Mouse (Mus musculus): Measurements from ENCODE around the gene Parvg. TPM values are rescaled to one million over a fixed set of nuclear protein-coding genes. Genes with fewer than 3 reads are reported as not detected.

Gene Parvg
- total and polyA plus RNA-seq, 3 experiments: 0.02 TPM; not detected in 2

DNA sequence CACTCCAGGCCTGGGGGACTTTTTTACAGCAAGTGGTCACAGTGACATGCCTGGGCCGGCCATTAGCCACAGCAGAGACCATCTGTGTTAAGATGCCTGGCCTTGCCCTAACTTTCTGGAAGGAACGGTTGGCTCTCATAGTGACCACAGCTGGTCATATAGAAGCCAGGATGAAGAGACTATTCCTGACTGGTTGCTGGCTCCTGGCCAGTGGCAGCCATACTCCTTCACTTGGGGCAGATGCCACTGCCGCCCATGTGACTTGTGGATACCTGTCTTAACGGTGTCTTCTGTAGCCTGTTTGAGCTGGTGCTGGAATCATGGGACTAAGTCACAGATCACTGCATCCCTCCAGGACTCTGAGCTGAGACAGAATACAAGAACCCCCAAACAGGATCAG lies 68.3 kb downstream of the Parvg start:
- no peak for ATAC-seq (ENCODE audit: extremely low read depth, insufficient number of reproducible peaks, low FRiP score, poor library complexity, severe bottlenecking)
- Histone ChIP-seq H3K4me1 (ENCODE audit: insufficient read depth, low read depth, low read length) (no peaks in the 10 kb centered on the region), H3K27me3 (ENCODE audit: insufficient read depth, low read length) (no peaks in the 10 kb centered on the region), H3K36me3 (replicated peaks) (no peaks in the 10 kb centered on the region), H3K9me3 (replicated peaks) (peaks cover 93% of the 10 kb centered on the region), H3K4me3 (ENCODE audit: low read depth, low read length) (no peak overlapping the region)
- TF ChIP-seq TAL1 (conservative IDR thresholded peaks at IDR 0.05; ENCODE audit: low read depth, low read length): no peak
- DNase-seq (ENCODE audit: low spot score): no peak

Other genes with a start within 250 kb of the Parvg start
- not detected in 2 replicates for gene Sult4a1, start 218.3 kb upstream of the Parvg start, total RNA-seq (2014; fragmentation: Nextera tagmentation)
- gene Sult4a1, start 218.3 kb upstream of the Parvg start, total RNA-seq (2017): not detected in 2 replicates
- gene Sult4a1, start 218.3 kb upstream of the Parvg start, polyA plus RNA-seq (2012): 0.02 TPM in 1 of 2 replicates, not detected in the other
- gene Pnpla5, start 200.9 kb upstream of the Parvg start, total RNA-seq (2014; fragmentation: Nextera tagmentation): not detected in 2 replicates
- not detected in 2 replicates for gene Pnpla5, start 200.9 kb upstream of the Parvg start, total RNA-seq (2017)
- not detected in 2 replicates for gene Pnpla5, start 200.9 kb upstream of the Parvg start, polyA plus RNA-seq (2012)
- gene Pnpla3, start 156.2 kb upstream of the Parvg start, total RNA-seq (2014; fragmentation: Nextera tagmentation): not detected in 2 replicates
- not detected in 2 replicates for gene Pnpla3, start 156.2 kb upstream of the Parvg start, total RNA-seq (2017)
- gene Pnpla3, start 156.2 kb upstream of the Parvg start, polyA plus RNA-seq (2012): not detected in 2 replicates
- gene Samm50, start 131.8 kb upstream of the Parvg start, total RNA-seq (2014; fragmentation: Nextera tagmentation): 52.4 and 61.4 TPM in 2 replicates
- 43.6 and 46.5 TPM in 2 replicates for gene Samm50, start 131.8 kb upstream of the Parvg start, total RNA-seq (2017)
- gene Samm50, start 131.8 kb upstream of the Parvg start, polyA plus RNA-seq (2012): 32.8 and 51.2 TPM in 2 replicates
- gene Parvb, start 92.0 kb upstream of the Parvg start, total RNA-seq (2014; fragmentation: Nextera tagmentation): 3.9 TPM in 1 of 2 replicates, not detected in the other
- gene Parvb, start 92.0 kb upstream of the Parvg start, total RNA-seq (2017): not detected in 2 replicates
- 0.04 TPM in 2 replicates for gene Parvb, start 92.0 kb upstream of the Parvg start, polyA plus RNA-seq (2012)
- not detected in 2 replicates for gene Shisal1, start 123.1 kb downstream of the Parvg start, total RNA-seq (2014; fragmentation: Nextera tagmentation)
- 0.05 TPM in 1 of 2 replicates, not detected in the other for gene Shisal1, start 123.1 kb downstream of the Parvg start, total RNA-seq (2017)
- gene Shisal1, start 123.1 kb downstream of the Parvg start, polyA plus RNA-seq (2012): not detected in 2 replicates
- gene Rtl6, start 233.8 kb downstream of the Parvg start, total RNA-seq (2014; fragmentation: Nextera tagmentation): not detected in 2 replicates
- gene Rtl6, start 233.8 kb downstream of the Parvg start, total RNA-seq (2017): 0.12 and 0.16 TPM in 2 replicates
- not detected in 2 replicates for gene Rtl6, start 233.8 kb downstream of the Parvg start, polyA plus RNA-seq (2012)